Mouse (Mus musculus): ENCODE data around the gene Pnliprp2. TPM values are rescaled to one million over a fixed set of nuclear protein-coding genes. Genes with fewer than 3 reads are reported as not detected.

The Pnliprp2 gene
- polyA plus RNA-seq, 1 experiment, result not detected

DNA sequence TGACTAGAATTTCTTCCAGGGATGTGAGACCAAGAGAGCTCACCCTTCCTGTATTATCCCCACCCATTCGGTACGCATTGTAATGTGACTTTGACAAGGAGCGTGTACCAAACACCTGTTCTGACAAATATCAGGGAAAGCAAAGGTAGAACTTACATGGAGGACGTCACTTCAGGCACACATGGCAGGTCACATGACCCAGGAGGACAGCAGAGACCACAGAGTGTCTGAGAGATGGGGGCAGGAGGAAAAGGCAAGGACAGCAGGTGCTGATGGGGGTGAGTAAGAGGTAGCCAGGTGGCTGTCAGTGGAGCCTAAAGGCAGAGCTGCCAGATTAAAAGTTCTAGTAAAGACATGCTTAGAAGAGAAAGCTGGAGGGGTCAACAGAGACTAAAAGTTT, 16.8 kb upstream of the Pnliprp2 start:
- 71% methylated on average over 4 of the region's 4 CpGs for WGBS
- Histone ChIP-seq H3K27ac (ENCODE audit: control insufficient read depth, insufficient read depth, low read depth, low read length, poor library complexity) (no peak overlapping the region), H3K4me3 (replicated peaks; ENCODE audit: control insufficient read depth, low read depth, low read length) (no peak overlapping the region), H3K4me1 (ENCODE audit: control insufficient read depth, insufficient read depth, low read length) (no peaks in the 10 kb centered on the region)
- no peak for TF ChIP-seq POLR2A (IDR thresholded peaks at IDR 0.05; ENCODE audit: borderline replicate concordance, control insufficient read depth, low read depth, low read length)
- no peak for TF ChIP-seq CTCF (IDR thresholded peaks at IDR 0.05; ENCODE audit: control insufficient read depth, insufficient read depth, low read length)

DNA sequence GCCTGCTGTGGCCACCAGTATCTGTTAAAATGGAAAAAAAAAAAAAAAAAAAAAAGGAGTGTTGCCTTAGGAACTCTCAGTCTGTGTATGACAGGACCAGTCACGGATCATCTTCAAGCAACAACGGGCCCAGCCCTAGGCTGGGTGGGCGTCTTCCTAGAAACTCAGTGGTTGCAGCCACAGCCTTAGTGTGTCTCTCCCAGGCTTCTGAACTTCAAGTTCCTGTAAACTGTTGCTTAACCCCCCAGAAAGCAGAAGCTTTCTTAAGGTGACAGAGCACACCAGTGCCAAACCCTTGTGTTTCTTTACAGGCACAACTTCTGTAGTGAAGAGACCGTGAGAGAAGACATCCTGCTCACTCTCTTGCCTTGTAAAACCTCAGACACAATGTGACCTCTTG, 15.8 kb upstream of the Pnliprp2 start:
- Histone ChIP-seq H3K4me3 (replicated peaks; ENCODE audit: control insufficient read depth, low read depth, low read length) (no peak overlapping the region), H3K27ac (ENCODE audit: control insufficient read depth, insufficient read depth, low read depth, low read length, poor library complexity) (no peak overlapping the region), H3K4me1 (ENCODE audit: control insufficient read depth, insufficient read depth, low read length) (no peaks in the 10 kb centered on the region)
- 14% methylated on average over 4 of the region's 4 CpGs for WGBS
- TF ChIP-seq POLR2A (IDR thresholded peaks at IDR 0.05; ENCODE audit: borderline replicate concordance, control insufficient read depth, low read depth, low read length) (no peak), CTCF (IDR thresholded peaks at IDR 0.05; ENCODE audit: control insufficient read depth, insufficient read depth, low read length) (no peak)

- no peak for TF ChIP-seq CTCF (IDR thresholded peaks at IDR 0.05; ENCODE audit: control insufficient read depth, insufficient read depth, low read length)
- TF ChIP-seq POLR2A (IDR thresholded peaks at IDR 0.05; ENCODE audit: borderline replicate concordance, control insufficient read depth, low read depth, low read length), result no peak
- H3K4me1 ChIP-seq (ENCODE audit: control insufficient read depth, insufficient read depth, low read length), result no peaks in the 10 kb centered on the region
- no peak overlapping the region for H3K4me3 ChIP-seq (replicated peaks; ENCODE audit: control insufficient read depth, low read depth, low read length)
- no peak overlapping the region for H3K27ac ChIP-seq (ENCODE audit: control insufficient read depth, insufficient read depth, low read depth, low read length, poor library complexity)
- 81% methylated on average over 9 of the region's 9 CpGs for WGBS
These were observed 12.0 kb upstream of the Pnliprp2 start for GRCm38 (mm10) chr19:58747498-58748000.

DNA sequence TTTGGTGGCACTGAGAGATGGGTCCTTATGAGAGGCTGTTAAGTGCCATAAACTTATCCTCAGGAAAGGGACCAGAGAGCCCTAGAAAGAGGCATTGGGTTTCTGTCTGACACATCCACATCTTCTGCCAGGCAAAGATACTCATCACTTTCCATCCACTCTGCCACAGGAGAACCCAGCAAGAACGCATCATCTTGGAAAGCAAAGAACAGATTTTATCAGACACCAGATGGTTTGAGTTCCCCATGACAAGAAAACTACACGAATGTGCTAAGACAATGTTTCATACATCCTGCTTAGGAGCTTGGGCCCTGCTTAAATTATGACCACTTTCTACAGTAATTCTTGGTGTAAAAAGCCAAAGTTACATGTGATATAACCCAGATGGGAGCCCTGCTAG, 8.7 kb upstream of the Pnliprp2 start:
- Histone ChIP-seq H3K27ac (ENCODE audit: control insufficient read depth, insufficient read depth, low read depth, low read length, poor library complexity) (no peak overlapping the region), H3K4me3 (replicated peaks; ENCODE audit: control insufficient read depth, low read depth, low read length) (no peak overlapping the region), H3K4me1 (ENCODE audit: control insufficient read depth, insufficient read depth, low read length) (no peaks in the 10 kb centered on the region)
- TF ChIP-seq CTCF (IDR thresholded peaks at IDR 0.05; ENCODE audit: control insufficient read depth, insufficient read depth, low read length), result no peak
- TF ChIP-seq POLR2A (IDR thresholded peaks at IDR 0.05; ENCODE audit: borderline replicate concordance, control insufficient read depth, low read depth, low read length), result no peak
- 52% methylated on average over 2 of the region's 2 CpGs for WGBS

GRCm38 (mm10) chr19:58751504-58751903, 8.0 kb upstream of the Pnliprp2 start:
- WGBS, result 61% methylated on average over 2 of the region's 2 CpGs
- Histone ChIP-seq H3K27ac (ENCODE audit: control insufficient read depth, insufficient read depth, low read depth, low read length, poor library complexity) (no peak overlapping the region), H3K4me3 (replicated peaks; ENCODE audit: control insufficient read depth, low read depth, low read length) (no peak overlapping the region)

GRCm38 (mm10) chr19:58758871-58759270, 648 bp upstream of the Pnliprp2 start:
- H3K4me1 ChIP-seq (ENCODE audit: control insufficient read depth, insufficient read depth, low read length), result no peaks in the 10 kb centered on the region
- WGBS, result 85% methylated on average over 4 of the region's 4 CpGs
- TF ChIP-seq CTCF (IDR thresholded peaks at IDR 0.05; ENCODE audit: control insufficient read depth, insufficient read depth, low read length), result no peak
- TF ChIP-seq POLR2A (IDR thresholded peaks at IDR 0.05; ENCODE audit: borderline replicate concordance, control insufficient read depth, low read depth, low read length), result no peak
- H3K4me3 ChIP-seq (replicated peaks; ENCODE audit: control insufficient read depth, low read depth, low read length), result no peak overlapping the region
- H3K27ac ChIP-seq (ENCODE audit: control insufficient read depth, insufficient read depth, low read depth, low read length, poor library complexity), result no peak overlapping the region

More at GRCm38 (mm10) chr19:58751504-58751903, 8.0 kb upstream of the Pnliprp2 start:
- no peaks in the 10 kb centered on the region for H3K4me1 ChIP-seq (ENCODE audit: control insufficient read depth, insufficient read depth, low read length)
- TF ChIP-seq CTCF (IDR thresholded peaks at IDR 0.05; ENCODE audit: control insufficient read depth, insufficient read depth, low read length) (no peak), POLR2A (IDR thresholded peaks at IDR 0.05; ENCODE audit: borderline replicate concordance, control insufficient read depth, low read depth, low read length) (no peak)

DNA sequence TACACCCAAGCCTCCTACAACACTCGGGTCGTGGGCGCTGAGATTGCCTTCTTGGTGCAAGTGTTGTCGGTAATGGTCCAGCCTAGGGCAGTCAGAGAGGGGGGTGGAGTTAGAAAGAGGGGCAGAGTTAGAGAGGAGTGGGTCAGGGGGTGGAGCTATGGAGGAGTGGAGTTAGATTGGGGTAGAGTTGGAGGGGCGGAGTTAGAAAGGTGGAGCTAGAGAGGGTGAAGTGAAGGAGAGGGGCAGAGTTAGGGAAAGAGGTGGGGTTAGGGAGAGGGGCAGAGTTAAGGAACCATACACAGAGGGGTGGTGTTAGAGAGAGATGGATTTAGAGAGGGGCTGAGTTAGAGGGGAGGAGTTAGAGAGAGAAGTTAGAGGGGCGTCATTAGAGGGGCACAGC, 2.8 kb downstream of the Pnliprp2 start:
- H3K4me1 ChIP-seq (ENCODE audit: control insufficient read depth, insufficient read depth, low read length), result no peaks in the 10 kb centered on the region
- WGBS, result 24% methylated on average over 6 of the region's 6 CpGs
- no peak overlapping the region for H3K4me3 ChIP-seq (replicated peaks; ENCODE audit: control insufficient read depth, low read depth, low read length)
- no peak overlapping the region for H3K27ac ChIP-seq (ENCODE audit: control insufficient read depth, insufficient read depth, low read depth, low read length, poor library complexity)
- TF ChIP-seq POLR2A (IDR thresholded peaks at IDR 0.05; ENCODE audit: borderline replicate concordance, control insufficient read depth, low read depth, low read length), result no peak
- no peak for TF ChIP-seq CTCF (IDR thresholded peaks at IDR 0.05; ENCODE audit: control insufficient read depth, insufficient read depth, low read length)

- TF ChIP-seq POLR2A (IDR thresholded peaks at IDR 0.05; ENCODE audit: borderline replicate concordance, control insufficient read depth, low read depth, low read length), result no peak
- TF ChIP-seq CTCF (IDR thresholded peaks at IDR 0.05; ENCODE audit: control insufficient read depth, insufficient read depth, low read length), result peak; percentile 34; the same call in 1 of the 2 replicates
- H3K4me3 ChIP-seq (replicated peaks; ENCODE audit: control insufficient read depth, low read depth, low read length), result no peak overlapping the region
- H3K27ac ChIP-seq (ENCODE audit: control insufficient read depth, insufficient read depth, low read depth, low read length, poor library complexity), result no peak overlapping the region
- 18% methylated on average over 12 of the region's 12 CpGs for WGBS
- H3K4me1 ChIP-seq (ENCODE audit: control insufficient read depth, insufficient read depth, low read length), result no peaks in the 10 kb centered on the region
These were observed 3.5 kb downstream of the Pnliprp2 start for GRCm38 (mm10) chr19:58762848-58763541.

All from bone marrow, adult 2 months (tissue).